Comparison of ENCODE assay signal across 8 mouse cellular contexts in the genomic region with DNA sequence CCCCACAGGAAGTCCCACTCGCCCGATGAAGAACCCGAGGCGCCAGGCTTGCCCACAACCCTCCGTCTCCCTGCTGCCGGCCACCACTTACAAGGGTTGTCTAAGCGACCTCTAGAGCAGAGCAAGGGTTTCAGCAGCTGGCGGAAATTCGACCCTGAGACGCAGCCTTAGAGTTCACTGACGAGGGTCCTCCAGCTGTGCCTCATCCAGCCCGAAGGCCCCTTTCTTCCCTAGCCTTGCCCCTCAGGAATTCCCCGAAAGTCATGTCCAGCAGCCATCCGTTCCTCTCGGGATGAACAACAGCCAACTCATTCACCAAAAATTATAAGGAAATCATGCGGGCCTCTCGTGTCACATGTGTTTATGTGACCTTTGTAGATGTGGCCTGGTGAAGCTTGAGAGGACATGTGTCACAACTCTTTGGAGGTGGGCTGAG. TPM values are rescaled to one million over a fixed set of nuclear protein-coding genes. Genes with fewer than 3 reads are reported as not detected.
DNase-seq lines count a peak whose midpoint lies in the region; ATAC-seq and TF ChIP-seq lines count a peak whose summit lies in the region.

No protein-coding gene starts in this region.

- no peak for TF ChIP-seq CTCF in thymus, adult 2 months (IDR thresholded peaks at IDR 0.05; ENCODE audit: borderline replicate concordance, control insufficient read depth, extremely low read depth, insufficient read depth, low read length, poor library complexity)
- TF ChIP-seq CTCF in liver, embryonic 14.5 days (IDR thresholded peaks at IDR 0.05; ENCODE audit: low read depth), result no peak

- peaks cover 9% of the 10 kb centered on the region for H3K4me1 ChIP-seq in thymus, adult 2 months (replicated peaks; ENCODE audit: control insufficient read depth, insufficient read depth, low read length)
- peaks cover 18 to 20% of the 10 kb centered on the region in 2 experiments for H3K4me1 ChIP-seq in liver, embryonic 14.5 days (replicated peaks; ENCODE audit: control insufficient read depth in 2 of 2, insufficient read depth in 2 of 2, low read length in 1 of 2)
- peaks cover 12% of the 10 kb centered on the region for H3K4me1 ChIP-seq in stomach, embryonic 16.5 days (ENCODE audit: control insufficient read depth, insufficient read depth, low read length)

- peak overlapping the region; percentile 71 for H3K4me2 ChIP-seq in liver, embryonic 14.5 days (ENCODE audit: low read depth)
- H3K4me2 ChIP-seq in stomach, embryonic 16.5 days (ENCODE audit: low read depth, low read length), result peak overlapping the region; percentile 60

- no peak for TF ChIP-seq POLR2A in thymus, adult 2 months (IDR thresholded peaks at IDR 0.05; ENCODE audit: control insufficient read depth, extremely low read depth, insufficient read depth, low read length, poor library complexity)

- ATAC-seq in liver, embryonic 14.5 days (ENCODE audit: insufficient read depth), result peak; percentile 37
- ATAC-seq in stomach, embryonic 16.5 days (ENCODE audit: insufficient read depth, low FRiP score), result peak; percentile 42; the same call in 1 of the 2 replicates

- DNase-seq in embryo, embryonic 10 days (ENCODE audit: low spot score), result peak; percentile 75
- DNase-seq in embryo, embryonic 9.5 days (ENCODE audit: extremely low spot score), result no peak
- DNase-seq in thymus, adult 2 months, result no peak
- DNase-seq in thymus, postnatal 4 days, result no peak
- no peak for DNase-seq in liver, embryonic 14.5 days (ENCODE audit: low read depth in 3 of 3, low spot score in 3 of 3)
- DNase-seq in cerebellum, adult 8-10 months, result no peak
- DNase-seq in urinary bladder, postnatal 25 days (ENCODE audit: low spot score), result no peak

- H3K27me3 ChIP-seq in thymus, adult 2 months (ENCODE audit: control insufficient read depth, insufficient read depth, low read length), result peaks cover 3% of the 10 kb centered on the region; the same call in 1 of the 2 replicates
- H3K27me3 ChIP-seq in liver, embryonic 14.5 days (ENCODE audit: control insufficient read depth, insufficient read depth, low read length), result no peaks in the 10 kb centered on the region
- H3K27me3 ChIP-seq in stomach, embryonic 16.5 days (ENCODE audit: control insufficient read depth, insufficient read depth, low read length), result no peaks in the 10 kb centered on the region

- H3K4me3 ChIP-seq in thymus, adult 2 months (ENCODE audit: control insufficient read depth, insufficient read depth, low read length), result peak overlapping the region; percentile 29
- peak overlapping the region; percentile 42 to 84 for H3K4me3 ChIP-seq in liver, embryonic 14.5 days (ENCODE audit: insufficient read depth in 1 of 2, low read depth in 2 of 2, low read length in 2 of 2)
- peak overlapping the region; percentile 94 for H3K4me3 ChIP-seq in stomach, embryonic 16.5 days (replicated peaks; ENCODE audit: low read length)

- H3K27ac ChIP-seq in thymus, adult 2 months (ENCODE audit: control insufficient read depth, insufficient read depth, low read length), result no peak overlapping the region
- H3K27ac ChIP-seq in liver, embryonic 14.5 days, result peak overlapping the region; percentile 56
- peak overlapping the region; percentile 87 for H3K27ac ChIP-seq in stomach, embryonic 16.5 days (ENCODE audit: low read length)

- H3K9ac ChIP-seq in liver, embryonic 14.5 days (replicated peaks), result peak overlapping the region; percentile 64
- H3K9ac ChIP-seq in stomach, embryonic 16.5 days (ENCODE audit: low read length), result peak overlapping the region; percentile 63

- H3K36me3 ChIP-seq in thymus, adult 2 months (ENCODE audit: control insufficient read depth, insufficient read depth, low read length), result no peaks in the 10 kb centered on the region
- H3K36me3 ChIP-seq in liver, embryonic 14.5 days (replicated peaks; ENCODE audit: control insufficient read depth, insufficient read depth, low read depth), result no peaks in the 10 kb centered on the region
- no peaks in the 10 kb centered on the region for H3K36me3 ChIP-seq in stomach, embryonic 16.5 days (ENCODE audit: control insufficient read depth, insufficient read depth, low read length)

- H3K9me3 ChIP-seq in liver, embryonic 14.5 days (ENCODE audit: control insufficient read depth, low read length), result no peaks in the 10 kb centered on the region
- no peaks in the 10 kb centered on the region for H3K9me3 ChIP-seq in stomach, embryonic 16.5 days (replicated peaks; ENCODE audit: control insufficient read depth, low read length)

- 14% methylated on average over 17 of the region's 17 CpGs for WGBS in thymus, adult 2 months
- 16% methylated on average over 17 of the region's 17 CpGs for WGBS in liver, embryonic 14.5 days (ENCODE audit: insufficient replicate concordance)
- 6% methylated on average over 17 of the region's 17 CpGs for WGBS in stomach, embryonic 16.5 days

- TF ChIP-seq EP300 in liver, embryonic 14.5 days (IDR thresholded peaks at IDR 0.05; ENCODE audit: low read depth), result no peak

RNA-seq across cellular contexts. Expression of gene Ern1, which starts 0.5 kb away (rescaled TPM):
- polyA plus RNA-seq in thymus, adult 2 months (2012; rRNA removed), result 18.1 and 21.9 TPM in 2 replicates
- polyA plus RNA-seq in liver, embryonic 14.5 days (2012; rRNA removed), result 4.3 and 4.6 TPM in 2 replicates
- polyA plus RNA-seq in liver, embryonic 14.5 days (2014; fragmentation: Nextera tagmentation; extraction: Ambion mirVana), result 2.9 and 3.3 TPM in 2 replicates
- 6.3 and 9.4 TPM in 2 replicates for polyA plus RNA-seq in stomach, embryonic 16.5 days (2015; fragmentation: Nextera tagmentation; extraction: Ambion mirVana)

Comparison
In these comparisons a context has a peak if more than half of its experiments do, and no peak if none do; other contexts are left out.
1. H3K4me3 ChIP-seq: peak in every context shown above with its lines; median percentile 94 in stomach, embryonic 16.5 days; 63 in liver, embryonic 14.5 days; 29 in thymus, adult 2 months.